Mouse (Mus musculus) midbrain, embryonic 16.5 days (tissue): ENCODE results near the gene Tmem108. TPM values are rescaled to one million over a fixed set of nuclear protein-coding genes. Genes with fewer than 3 reads are reported as not detected.
A peak's percentile ranks its signal among the peaks of the same experiment; 100 is the strongest.
"Not testable (repeated sequence)": the region's sequence is repeated elsewhere in the genome, so short reads cannot be mapped to it uniquely, and the experiment has no call there.

Experiments
- ATAC-seq: fragments of 200-750 bp; cut with Nextera tagmentation; 2 replicates; pipeline ENCODE4 v1.8.0; 2017; ENCODE audit warnings: moderate TSS enrichment
- H3K27ac ChIP-seq: fragments of 300-500 bp; sonication (generic); 2 replicates; pipeline ENCODE4 v1.5.1; 2014; ENCODE audit warnings: mild to moderate bottlenecking, low read length, mixed read lengths
- H3K27me3 ChIP-seq: fragments of 300-500 bp; sonication (generic); 2 replicates; pipeline ENCODE4 v1.6.1; 2014; ENCODE audit warnings: low read depth, low read length, mixed read lengths; ENCODE audit not compliant: control insufficient read depth, insufficient read depth
- H3K36me3 ChIP-seq: fragments of 300-500 bp; sonication (generic); 2 replicates; pipeline ENCODE4 v1.6.1; 2014; ENCODE audit warnings: mild to moderate bottlenecking, low read length, moderate library complexity, mixed read lengths; ENCODE audit not compliant: control insufficient read depth, insufficient read depth
- H3K4me1 ChIP-seq: fragments of 300-500 bp; sonication (generic); 2 replicates; pipeline ENCODE4 v1.6.1; 2014; ENCODE audit warnings: mild to moderate bottlenecking, low read length, mixed read lengths; ENCODE audit not compliant: control insufficient read depth, insufficient read depth
- H3K4me2 ChIP-seq: fragments of 300-500 bp; sonication (generic); 2 replicates; pipeline ENCODE4 v1.6.1; 2014; ENCODE audit warnings: mild to moderate bottlenecking, low read length, mixed read lengths
- H3K4me3 ChIP-seq: fragments of 300-500 bp; sonication (generic); 2 replicates; pipeline ENCODE4 v1.5.1; 2014; ENCODE audit warnings: low read depth, mild to moderate bottlenecking, low read length, moderate library complexity, mixed read lengths
- H3K9ac ChIP-seq: fragments of 300-500 bp; sonication (generic); 2 replicates; pipeline ENCODE4 v1.6.1; 2014; ENCODE audit warnings: low read depth, low read length, mixed read lengths
- H3K9me3 ChIP-seq: fragments of 300-500 bp; sonication (generic); replicated peaks from 2 replicates; pipeline ENCODE4 v1.6.1; 2014; ENCODE audit warnings: mild to moderate bottlenecking, low read length, mixed read lengths; ENCODE audit not compliant: control insufficient read depth, poor library complexity, severe bottlenecking
- WGBS: fragments of 180-500 bp; shearing (Covaris S2); extraction: QIAGEN DNeasy Blood & Tissue Kit; methylation state at CpG from one replicate; pipeline ENCODE4 v1.1.7; 2014; 5-methylcytosine and 5-hydroxymethylcytosine counted together
- polyA plus RNA-seq: library from polyadenylated mRNA; unstranded; fragments of >200 nt; fragmentation: Nextera tagmentation; extraction: Ambion mirVana; gene quantifications from 2 replicates; pipeline ENCODE4 v1.2.1, GENCODE M21; 2015

The Tmem108 gene
- polyA plus RNA-seq, 1 experiment from 2014 or later: 28.9 TPM

DNA sequence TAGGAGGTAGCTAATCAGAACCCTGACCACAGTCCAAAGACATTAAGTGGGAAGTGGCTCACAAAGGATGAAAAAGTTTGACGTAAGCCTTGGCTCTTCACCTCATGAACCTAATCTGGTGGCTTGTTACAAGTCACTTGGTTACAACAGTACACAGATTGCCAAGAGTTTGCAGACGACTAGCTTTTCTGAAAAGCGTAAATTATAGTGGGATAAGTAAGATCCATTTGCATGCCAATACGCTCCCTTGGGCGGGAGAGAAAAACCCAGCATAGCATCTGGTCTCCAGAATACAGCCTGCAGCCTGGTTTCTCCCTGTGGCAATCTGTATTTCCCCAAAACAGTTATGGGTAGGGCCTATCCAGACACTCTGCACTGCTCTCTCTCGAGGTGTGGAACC is 74.5 kb downstream of the Tmem108 start:
- ATAC-seq: no peak

DNA sequence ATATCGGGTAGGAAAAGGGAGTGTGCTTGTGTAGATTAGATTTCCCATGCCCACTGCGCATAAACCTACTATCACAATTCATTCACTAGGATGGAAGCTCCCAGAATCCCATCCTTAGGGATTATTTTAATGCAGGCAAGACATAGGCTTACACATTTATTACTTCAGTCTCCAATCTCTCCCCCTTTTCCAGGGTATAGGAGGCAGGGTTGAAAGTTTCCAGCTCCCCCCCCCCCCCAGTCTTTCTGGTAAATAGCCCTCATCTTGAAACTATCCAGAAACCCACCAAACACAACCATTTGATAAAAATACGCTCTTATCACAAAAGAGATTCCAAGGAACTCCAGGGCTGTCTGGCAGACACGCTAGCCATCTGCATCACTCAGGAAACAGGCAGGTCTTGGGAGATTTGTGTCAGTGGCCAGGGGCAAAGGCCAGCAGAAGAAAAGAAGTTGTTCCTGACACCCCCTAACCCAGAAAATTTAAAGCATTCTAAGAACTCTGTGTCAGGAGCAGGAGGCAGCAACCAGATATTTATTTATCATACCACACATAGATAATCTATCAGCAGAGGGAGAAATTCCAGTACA is 79.8 kb downstream of the Tmem108 start:
- H3K4me2 ChIP-seq: no peak overlapping the region
- no peaks in the 10 kb centered on the region for H3K36me3 ChIP-seq
- H3K27me3 ChIP-seq: no peaks in the 10 kb centered on the region
- H3K4me1 ChIP-seq: peaks cover 8% of the 10 kb centered on the region
- WGBS: 79% methylated on average over 4 of the region's 4 CpGs
- H3K27ac ChIP-seq: no peak overlapping the region
- H3K9me3 ChIP-seq: no peaks in the 10 kb centered on the region
- no peak for ATAC-seq
- no peak overlapping the region for H3K4me3 ChIP-seq
- no peak overlapping the region for H3K9ac ChIP-seq

More for the DNA sequence above, 74.5 kb downstream of the Tmem108 start:
- Histone ChIP-seq H3K27ac (0 out of 2 replicates have a peak overlapping the region, but pooled peaks have one; percentile 34), H3K9ac (no peak overlapping the region), H3K4me3 (no peak overlapping the region), H3K27me3 (no peaks in the 10 kb centered on the region), H3K4me1 (peaks cover 12% of the 10 kb centered on the region), H3K9me3 (no peaks in the 10 kb centered on the region), H3K4me2 (no peak overlapping the region), H3K36me3 (no peaks in the 10 kb centered on the region)
- WGBS: 19% methylated on average over 6 of the region's 6 CpGs

DNA sequence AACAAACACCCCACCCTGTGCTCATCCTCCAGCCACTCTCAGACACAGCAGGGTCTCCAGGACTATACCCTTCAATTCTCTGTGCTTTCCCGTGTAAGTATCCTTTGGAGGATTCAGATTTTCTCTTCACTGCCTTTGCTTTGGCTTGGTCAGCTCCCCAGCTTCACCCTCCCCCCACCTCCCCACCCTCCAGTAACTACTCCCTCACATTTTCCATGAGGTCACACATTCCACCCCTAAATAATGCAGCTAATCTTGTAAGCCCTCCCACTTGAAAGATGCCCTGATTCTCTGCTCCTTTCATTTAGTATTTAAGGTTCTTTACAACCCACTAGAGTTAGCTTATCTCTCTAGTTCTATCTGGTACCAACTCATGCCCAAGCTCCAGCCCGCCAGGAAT is 82.4 kb downstream of the Tmem108 start:
- Histone ChIP-seq H3K4me2 (no peak overlapping the region), H3K4me3 (no peak overlapping the region), H3K27ac (no peak overlapping the region), H3K36me3 (no peaks in the 10 kb centered on the region), H3K9me3 (no peaks in the 10 kb centered on the region), H3K9ac (no peak overlapping the region), H3K4me1 (peaks cover 6% of the 10 kb centered on the region; the same call in 1 of the 2 replicates), H3K27me3 (no peaks in the 10 kb centered on the region)
- WGBS: 37% methylated on average over 2 of the region's 2 CpGs
- ATAC-seq: no peak

DNA sequence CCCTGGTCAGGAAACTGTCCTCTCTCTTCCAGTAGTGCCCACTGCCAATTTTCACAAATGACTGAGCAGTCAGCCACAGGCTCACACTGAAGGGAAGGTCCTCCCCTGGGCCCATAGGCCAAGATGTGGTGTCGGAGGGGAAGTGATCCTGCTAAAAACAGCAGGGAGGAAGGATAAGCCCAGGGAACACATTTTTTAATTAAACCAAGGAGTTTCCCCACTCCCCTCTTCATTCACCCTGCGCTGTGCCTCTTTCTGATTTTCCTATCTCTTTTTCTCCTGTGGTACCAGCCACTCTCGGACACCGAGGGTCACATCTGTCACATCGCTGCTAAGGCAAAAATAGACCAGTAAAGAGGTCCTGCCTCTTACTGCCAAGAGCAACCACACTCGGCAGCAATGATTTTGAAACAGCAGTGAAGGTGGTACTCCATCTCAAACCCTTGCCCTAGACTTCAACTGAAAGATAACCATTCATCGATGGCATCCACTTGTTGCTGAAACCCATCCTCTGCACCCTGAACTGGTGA is 83.0 kb downstream of the Tmem108 start:
- ATAC-seq: no peak
- H3K27me3 ChIP-seq: no peaks in the 10 kb centered on the region
- H3K9me3 ChIP-seq: no peaks in the 10 kb centered on the region
- WGBS: 38% methylated on average over 7 of the region's 7 CpGs
- no peak overlapping the region for H3K4me2 ChIP-seq
- no peak overlapping the region for H3K9ac ChIP-seq
- H3K4me1 ChIP-seq: peaks cover 6% of the 10 kb centered on the region; the same call in 1 of the 2 replicates
- no peaks in the 10 kb centered on the region for H3K36me3 ChIP-seq
- no peak overlapping the region for H3K27ac ChIP-seq
- no peak overlapping the region for H3K4me3 ChIP-seq

DNA sequence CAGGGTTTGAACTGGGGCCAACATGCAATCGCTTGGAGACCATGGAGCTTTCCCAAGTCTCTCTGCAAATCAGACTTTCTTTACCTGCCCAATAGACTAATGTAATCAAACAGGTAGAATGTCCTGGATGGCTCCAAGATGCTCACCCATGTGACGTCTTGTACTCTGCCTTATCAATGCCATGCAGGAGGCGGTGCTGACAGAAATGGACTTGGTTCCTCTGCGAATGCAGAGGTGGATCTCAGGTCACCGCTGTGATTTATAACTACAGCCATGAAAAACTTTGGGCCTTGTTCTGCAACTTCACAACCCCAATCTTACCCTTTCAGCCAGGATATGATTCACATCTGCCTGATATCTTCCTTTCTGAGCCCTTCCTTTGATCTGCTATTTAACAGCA is 83.8 kb downstream of the Tmem108 start:
- Histone ChIP-seq H3K9ac (no peak overlapping the region), H3K4me2 (no peak overlapping the region), H3K36me3 (no peaks in the 10 kb centered on the region), H3K4me3 (no peak overlapping the region), H3K27ac (no peak overlapping the region), H3K9me3 (no peaks in the 10 kb centered on the region), H3K4me1 (peaks cover 6% of the 10 kb centered on the region; the same call in 1 of the 2 replicates), H3K27me3 (no peaks in the 10 kb centered on the region)
- WGBS: 93% methylated on average over 5 of the region's 5 CpGs
- ATAC-seq: no peak

DNA sequence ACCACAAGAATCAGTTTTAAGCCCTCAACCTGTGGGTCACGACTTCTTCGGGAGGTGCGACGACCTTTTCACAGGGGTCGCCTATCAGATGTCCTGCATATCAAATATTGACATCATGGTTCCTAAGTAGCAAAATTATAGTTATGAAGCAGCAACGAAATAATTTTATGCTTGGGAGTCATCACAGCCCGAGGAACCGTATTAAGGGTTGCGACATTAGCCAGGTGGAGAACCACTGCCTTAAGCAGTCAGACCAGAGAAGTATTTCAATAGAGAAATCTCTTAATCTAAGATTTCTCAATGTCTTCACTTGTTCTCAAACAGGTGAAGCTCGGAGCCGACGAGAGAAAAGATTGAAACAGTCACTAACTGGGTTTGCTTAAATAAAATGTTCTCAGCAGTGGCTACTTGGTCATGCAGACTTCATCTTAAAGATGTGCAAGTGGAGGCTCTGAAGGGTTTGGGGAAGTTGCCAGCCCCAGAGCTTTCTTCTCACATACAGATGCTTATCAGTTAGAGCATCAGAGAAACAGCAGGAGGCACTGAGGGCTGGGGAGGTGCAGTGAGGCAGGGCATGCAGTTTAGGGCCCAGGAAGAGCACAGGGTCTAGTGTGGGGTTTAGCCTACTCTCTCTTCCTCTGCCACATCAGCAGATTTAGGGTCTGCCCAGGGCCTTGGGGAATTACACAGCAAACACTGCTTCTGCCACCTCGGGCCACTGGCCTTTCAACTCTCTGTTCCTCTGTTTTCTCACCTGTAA is 85.7 kb downstream of the Tmem108 start:
- H3K4me1 ChIP-seq: no peaks in the 10 kb centered on the region
- 82% methylated on average over 13 of the region's 13 CpGs for WGBS
- H3K27me3 ChIP-seq: no peaks in the 10 kb centered on the region
- H3K4me2 ChIP-seq: no peak overlapping the region
- no peak overlapping the region for H3K27ac ChIP-seq
- H3K9ac ChIP-seq: no peak overlapping the region
- no peaks in the 10 kb centered on the region for H3K9me3 ChIP-seq
- no peak overlapping the region for H3K4me3 ChIP-seq
- no peak for ATAC-seq
- H3K36me3 ChIP-seq: no peaks in the 10 kb centered on the region

DNA sequence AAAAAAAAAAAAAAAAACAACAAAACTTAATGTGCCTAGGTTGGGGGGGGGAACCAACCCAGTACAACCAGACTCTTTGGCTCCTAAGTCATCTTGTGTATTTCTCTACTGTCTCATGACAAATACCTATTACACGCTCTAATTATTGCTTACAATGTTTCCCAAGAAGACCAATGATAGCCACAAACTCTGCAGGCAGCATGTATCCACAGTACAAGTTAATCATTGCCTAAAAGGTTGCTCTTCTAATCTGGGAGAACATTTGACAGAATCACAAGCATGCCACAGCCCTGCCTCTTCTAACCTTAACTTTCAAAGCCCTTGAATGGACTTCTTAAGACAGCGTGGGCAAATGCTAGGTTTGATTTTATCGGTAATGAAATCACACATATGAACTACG is 88.8 kb downstream of the Tmem108 start:
- H3K9ac ChIP-seq: no peak overlapping the region
- H3K27me3 ChIP-seq: no peaks in the 10 kb centered on the region
- no peak overlapping the region for H3K27ac ChIP-seq
- no peak overlapping the region for H3K4me2 ChIP-seq
- no peaks in the 10 kb centered on the region for H3K36me3 ChIP-seq
- no peak for ATAC-seq
- no peak overlapping the region for H3K4me3 ChIP-seq
- no peaks in the 10 kb centered on the region for H3K9me3 ChIP-seq
- WGBS: 95% methylated on average over 4 of the region's 4 CpGs
- H3K4me1 ChIP-seq: no peaks in the 10 kb centered on the region

DNA sequence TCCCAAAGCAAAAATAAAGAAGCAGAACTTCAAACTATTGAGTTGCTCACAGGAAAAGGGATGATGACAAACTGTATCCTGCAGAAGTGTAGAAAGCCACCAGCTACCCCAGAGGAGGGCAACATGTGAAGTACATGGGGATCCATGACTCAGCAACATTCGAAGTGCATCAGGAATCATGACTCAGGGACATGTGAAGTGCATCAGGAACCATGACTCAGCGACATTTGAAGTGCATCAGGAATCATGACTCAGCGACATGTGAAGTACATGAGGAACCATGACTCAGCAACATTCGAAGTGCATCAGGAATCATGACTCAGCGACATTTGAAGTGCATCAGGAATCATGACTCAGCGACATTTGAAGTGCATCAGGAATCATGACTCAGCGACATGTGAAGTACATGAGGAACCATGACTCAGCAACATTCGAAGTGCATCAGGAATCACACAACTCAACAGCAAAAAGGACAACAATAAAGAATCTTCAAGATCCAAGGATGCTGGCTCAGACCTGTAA is 91.0 kb downstream of the Tmem108 start:
- not testable (repeated sequence) for H3K9me3 ChIP-seq, H3K4me2 ChIP-seq, ATAC-seq, H3K4me1 ChIP-seq, H3K36me3 ChIP-seq, H3K4me3 ChIP-seq, H3K27ac ChIP-seq, H3K27me3 ChIP-seq, H3K9ac ChIP-seq
- 95% methylated on average over 8 of the region's 8 CpGs for WGBS

DNA sequence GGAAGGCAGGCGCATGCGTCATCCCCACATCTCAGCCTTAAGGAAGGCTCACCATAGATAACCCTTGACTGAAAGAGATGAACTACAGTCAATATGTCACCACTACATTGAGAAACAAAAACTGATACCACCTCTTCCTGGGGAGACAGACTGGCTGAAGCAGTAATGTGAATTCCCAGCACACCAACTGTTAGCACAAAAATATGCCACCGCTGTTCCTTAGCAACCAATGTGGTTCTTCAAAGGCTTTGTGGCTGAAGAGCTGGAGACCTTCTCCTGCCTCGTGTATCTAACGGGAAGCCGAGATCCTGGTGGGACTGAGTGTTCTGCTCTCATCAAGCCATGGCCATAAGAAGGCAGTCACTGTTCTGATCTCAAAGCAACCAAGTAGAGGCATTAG is 92.8 kb downstream of the Tmem108 start:
- Histone ChIP-seq H3K36me3 (no peaks in the 10 kb centered on the region), H3K4me1 (peaks cover 8% of the 10 kb centered on the region; the same call in 1 of the 2 replicates), H3K27ac (no peak overlapping the region), H3K9ac (no peak overlapping the region), H3K4me3 (no peak overlapping the region), H3K9me3 (no peaks in the 10 kb centered on the region), H3K27me3 (no peaks in the 10 kb centered on the region), H3K4me2 (no peak overlapping the region)
- no peak for ATAC-seq
- 81% methylated on average over 6 of the region's 6 CpGs for WGBS
